Mouse (Mus musculus): ENCODE results near the gene Baiap2.

Gene Baiap2

GRCm38 (mm10) chr11:119905794-119906193, 36.8 kb upstream of the Baiap2 start:
- no peak overlapping the region for H3K4me3 ChIP-seq (replicated peaks; ENCODE audit: low read length)
- H3K27me3 ChIP-seq (ENCODE audit: insufficient read depth, low read length): peaks cover 16% of the 10 kb centered on the region
- H3K36me3 ChIP-seq (ENCODE audit: insufficient read depth, low read length): no peaks in the 10 kb centered on the region
- peaks cover 32% of the 10 kb centered on the region for H3K4me1 ChIP-seq (replicated peaks; ENCODE audit: low read depth, low read length)
- no peak for TF ChIP-seq NANOG (IDR thresholded peaks at IDR 0.05; ENCODE audit: borderline replicate concordance, low read length)
- TF ChIP-seq POU5F1 (IDR thresholded peaks at IDR 0.05; ENCODE audit: borderline replicate concordance, low read length): no peak
- TF ChIP-seq CTCF (conservative IDR thresholded peaks at IDR 0.05; ENCODE audit: low read length): no peak
- H3K9me3 ChIP-seq (ENCODE audit: low read length): no peaks in the 10 kb centered on the region

- H3K27me3 ChIP-seq (ENCODE audit: insufficient read depth, low read length): peaks cover 16% of the 10 kb centered on the region
- H3K4me3 ChIP-seq (replicated peaks; ENCODE audit: low read length): no peak overlapping the region
- TF ChIP-seq POU5F1 (IDR thresholded peaks at IDR 0.05; ENCODE audit: borderline replicate concordance, low read length) (no peak), NANOG (IDR thresholded peaks at IDR 0.05; ENCODE audit: borderline replicate concordance, low read length) (no peak), CTCF (conservative IDR thresholded peaks at IDR 0.05; ENCODE audit: low read length) (no peak)
- H3K4me1 ChIP-seq (replicated peaks; ENCODE audit: low read depth, low read length): peaks cover 27% of the 10 kb centered on the region
- no peaks in the 10 kb centered on the region for H3K9me3 ChIP-seq (ENCODE audit: low read length)
- no peaks in the 10 kb centered on the region for H3K36me3 ChIP-seq (ENCODE audit: insufficient read depth, low read length)
These were observed 35.4 kb upstream of the Baiap2 start for GRCm38 (mm10) chr11:119907006-119907650.

- Histone ChIP-seq H3K9me3 (ENCODE audit: low read length) (no peaks in the 10 kb centered on the region), H3K4me1 (replicated peaks; ENCODE audit: low read depth, low read length) (peaks cover 33% of the 10 kb centered on the region), H3K4me3 (replicated peaks; ENCODE audit: low read length) (no peak overlapping the region), H3K36me3 (ENCODE audit: insufficient read depth, low read length) (no peaks in the 10 kb centered on the region), H3K27me3 (ENCODE audit: insufficient read depth, low read length) (peaks cover 16% of the 10 kb centered on the region)
- TF ChIP-seq CTCF (conservative IDR thresholded peaks at IDR 0.05; ENCODE audit: low read length): no peak
- no peak for TF ChIP-seq NANOG (IDR thresholded peaks at IDR 0.05; ENCODE audit: borderline replicate concordance, low read length)
- TF ChIP-seq POU5F1 (IDR thresholded peaks at IDR 0.05; ENCODE audit: borderline replicate concordance, low read length): no peak
These were observed 34.9 kb upstream of the Baiap2 start for GRCm38 (mm10) chr11:119907711-119908110.

- Histone ChIP-seq H3K4me1 (replicated peaks; ENCODE audit: low read depth, low read length) (peaks cover 45% of the 10 kb centered on the region), H3K36me3 (ENCODE audit: insufficient read depth, low read length) (no peaks in the 10 kb centered on the region), H3K4me3 (replicated peaks; ENCODE audit: low read length) (0 out of 2 replicates have a peak overlapping the region, but pooled peaks have one; percentile 14), H3K9me3 (ENCODE audit: low read length) (no peaks in the 10 kb centered on the region), H3K27me3 (ENCODE audit: insufficient read depth, low read length) (peaks cover 16% of the 10 kb centered on the region)
- TF ChIP-seq POU5F1 (IDR thresholded peaks at IDR 0.05; ENCODE audit: borderline replicate concordance, low read length) (no peak), CTCF (conservative IDR thresholded peaks at IDR 0.05; ENCODE audit: low read length) (peak; percentile 90), NANOG (IDR thresholded peaks at IDR 0.05; ENCODE audit: borderline replicate concordance, low read length) (no peak)
These were observed 33.1 kb upstream of the Baiap2 start for GRCm38 (mm10) chr11:119909436-119909835.

- Histone ChIP-seq H3K4me3 (replicated peaks; ENCODE audit: low read length) (peak overlapping the region; percentile 99), H3K4me1 (replicated peaks; ENCODE audit: low read depth, low read length) (peaks cover 76% of the 10 kb centered on the region), H3K9me3 (ENCODE audit: low read length) (no peaks in the 10 kb centered on the region), H3K36me3 (ENCODE audit: insufficient read depth, low read length) (peaks cover 25% of the 10 kb centered on the region), H3K27me3 (ENCODE audit: insufficient read depth, low read length) (no peaks in the 10 kb centered on the region)
- TF ChIP-seq CTCF (conservative IDR thresholded peaks at IDR 0.05; ENCODE audit: low read length) (no peak), NANOG (IDR thresholded peaks at IDR 0.05; ENCODE audit: borderline replicate concordance, low read length) (no peak), POU5F1 (IDR thresholded peaks at IDR 0.05; ENCODE audit: borderline replicate concordance, low read length) (no peak)
These were observed 29.7 kb upstream of the Baiap2 start for GRCm38 (mm10) chr11:119912845-119913244.

GRCm38 (mm10) chr11:119913291-119913934, 29.1 kb upstream of the Baiap2 start, which contains the start of gene Chmp6:
Chmp6 (plus strand) TSS chr11:119913441.
- peak within 1 kb of the TSS; percentile 99 for H3K4me3 ChIP-seq (replicated peaks; ENCODE audit: low read length)
- peaks cover 70% of the 10 kb centered on the region for H3K4me1 ChIP-seq (replicated peaks; ENCODE audit: low read depth, low read length)
- H3K9me3 ChIP-seq (ENCODE audit: low read length): no peaks in the 10 kb centered on the region
- H3K27me3 ChIP-seq (ENCODE audit: insufficient read depth, low read length): no peaks in the 10 kb centered on the region
- peaks cover 31% of the 10 kb centered on the region for H3K36me3 ChIP-seq (ENCODE audit: insufficient read depth, low read length)
- TF ChIP-seq POU5F1 (IDR thresholded peaks at IDR 0.05; ENCODE audit: borderline replicate concordance, low read length) (no peak), NANOG (IDR thresholded peaks at IDR 0.05; ENCODE audit: borderline replicate concordance, low read length) (no peak), CTCF (conservative IDR thresholded peaks at IDR 0.05; ENCODE audit: low read length) (no peak)

- Histone ChIP-seq H3K36me3 (ENCODE audit: insufficient read depth, low read length) (peaks cover 36% of the 10 kb centered on the region), H3K4me1 (replicated peaks; ENCODE audit: low read depth, low read length) (peaks cover 65% of the 10 kb centered on the region), H3K9me3 (ENCODE audit: low read length) (no peaks in the 10 kb centered on the region), H3K4me3 (replicated peaks; ENCODE audit: low read length) (peak overlapping the region; percentile 99), H3K27me3 (ENCODE audit: insufficient read depth, low read length) (no peaks in the 10 kb centered on the region)
- TF ChIP-seq POU5F1 (IDR thresholded peaks at IDR 0.05; ENCODE audit: borderline replicate concordance, low read length) (no peak), CTCF (conservative IDR thresholded peaks at IDR 0.05; ENCODE audit: low read length) (no peak), NANOG (IDR thresholded peaks at IDR 0.05; ENCODE audit: borderline replicate concordance, low read length) (no peak)
These were observed 28.6 kb upstream of the Baiap2 start for GRCm38 (mm10) chr11:119913935-119914314.

GRCm38 (mm10) chr11:119914381-119914780, 28.2 kb upstream of the Baiap2 start:
- H3K4me1 ChIP-seq (replicated peaks; ENCODE audit: low read depth, low read length): peaks cover 63% of the 10 kb centered on the region
- no peak for TF ChIP-seq NANOG (IDR thresholded peaks at IDR 0.05; ENCODE audit: borderline replicate concordance, low read length)
- no peak for TF ChIP-seq POU5F1 (IDR thresholded peaks at IDR 0.05; ENCODE audit: borderline replicate concordance, low read length)
- no peak for TF ChIP-seq CTCF (conservative IDR thresholded peaks at IDR 0.05; ENCODE audit: low read length)
- no peaks in the 10 kb centered on the region for H3K9me3 ChIP-seq (ENCODE audit: low read length)
- no peaks in the 10 kb centered on the region for H3K27me3 ChIP-seq (ENCODE audit: insufficient read depth, low read length)
- H3K36me3 ChIP-seq (ENCODE audit: insufficient read depth, low read length): peaks cover 40% of the 10 kb centered on the region
- peak overlapping the region; percentile 99 for H3K4me3 ChIP-seq (replicated peaks; ENCODE audit: low read length)

Measured in E14TG2a.4 (cell line).